Mouse (Mus musculus): Measurements from ENCODE around the gene Ppp3ca.

DNA sequence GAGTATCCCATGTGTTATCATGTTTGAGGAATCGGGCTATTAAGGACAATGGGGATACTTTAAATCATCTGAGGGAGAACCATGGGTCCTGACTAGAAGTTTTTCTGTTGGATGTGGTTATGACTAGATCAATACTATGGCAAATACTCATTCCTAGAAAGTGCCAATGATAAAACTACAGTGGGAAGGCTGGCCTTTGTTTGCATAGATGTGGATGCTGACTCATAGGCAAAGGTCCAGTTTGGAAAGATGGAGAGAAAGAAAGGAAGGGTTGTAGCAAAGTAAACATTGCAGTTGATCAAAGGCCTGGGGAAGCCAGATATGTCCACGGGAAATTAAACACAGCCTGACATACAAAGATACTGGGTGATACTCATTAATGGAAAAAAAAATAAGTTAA is 142.9 kb downstream of the Ppp3ca start:
- TF ChIP-seq HCFC1 (IDR thresholded peaks at IDR 0.05; ENCODE audit: low read depth, low read length) (no peak), ZC3H11A (IDR thresholded peaks at IDR 0.05; ENCODE audit: low read depth, low read length) (no peak), CHD2 (IDR thresholded peaks at IDR 0.05; ENCODE audit: low read length) (no peak)

Data from CH12.LX (cell line).